Comparison of ENCODE assay signal across 19 mouse cellular contexts in genomic region chr7:72593259-72593658, GRCm38 (mm10).
DNase-seq lines count a peak whose midpoint lies in the region; ATAC-seq and TF ChIP-seq lines count a peak whose summit lies in the region.
"Had no signal": no experiment of that assay in that cellular context is flagged by ENCODE, and none has a peak within 500 bp of the region (broad histone marks: within the 10 kb centered on the region; RNA-seq: fewer than 3 reads in every experiment).

No protein-coding gene starts in this region.

- H3K27ac ChIP-seq in intestine, postnatal 0 days (ENCODE audit: low read depth, low read length), result no peak overlapping the region
- H3K27ac ChIP-seq: embryonic facial prominence, embryonic 13.5 days; hindbrain, embryonic 12.5 days; limb, embryonic 10.5 days had no signal

- no peaks in the 10 kb centered on the region for H3K27me3 ChIP-seq in intestine, postnatal 0 days (replicated peaks; ENCODE audit: control insufficient read depth, insufficient read depth, low read length)
- H3K27me3 ChIP-seq: hindbrain, embryonic 12.5 days; megakaryocyte, embryonic 14.5 days had no signal

- intact Hi-C loops in gastrocnemius, postnatal 36 days (cut with DNase I), result no loop called here

- H3K9ac ChIP-seq in intestine, postnatal 0 days (ENCODE audit: low read depth, low read length), result no peak overlapping the region
- H3K9ac ChIP-seq: embryonic facial prominence, embryonic 13.5 days; hindbrain, embryonic 12.5 days had no signal

- no peak overlapping the region for H3K4me3 ChIP-seq in intestine, postnatal 0 days (ENCODE audit: low read depth, low read length)
- H3K4me3 ChIP-seq: embryonic facial prominence, embryonic 13.5 days; hindbrain, embryonic 12.5 days; limb, embryonic 10.5 days; megakaryocyte, embryonic 14.5 days had no signal

- DNase-seq in adrenal gland, postnatal 10 days, result peak; percentile 19
- DNase-seq in adrenal gland, adult 8-10 months, result no peak
- peak; percentile 4 for DNase-seq in layer of hippocampus, adult 9-11 months
- no peak for DNase-seq in layer of hippocampus, adult 8-10 months (ENCODE audit: low spot score in 2 of 2)
- DNase-seq in right cerebral cortex, postnatal 4 days, result peak; percentile 29
- no peak for DNase-seq in right cerebral cortex, adult 18-20 months
- no peak for DNase-seq in gastrocnemius, postnatal 36 days
- DNase-seq: heart, adult 11 months; kidney, adult 9 months; kidney, postnatal 36 days; lung, adult 2 months; thymus, postnatal 25 days had no signal

- WGBS in intestine, postnatal 0 days, result 68% methylated on average over 1 of the region's 1 CpGs

- no peaks in the 10 kb centered on the region for H3K36me3 ChIP-seq in intestine, postnatal 0 days (ENCODE audit: control insufficient read depth, insufficient read depth)
- H3K36me3 ChIP-seq: embryonic facial prominence, embryonic 13.5 days; hindbrain, embryonic 12.5 days; limb, embryonic 10.5 days had no signal

- ATAC-seq in intestine, postnatal 0 days, result no peak
- ATAC-seq: inflammation-experienced regulatory T-cells, adult 6 months had no signal

- H3K4me2 ChIP-seq in intestine, postnatal 0 days (replicated peaks; ENCODE audit: low read depth), result no peak overlapping the region
- H3K4me2 ChIP-seq: embryonic facial prominence, embryonic 13.5 days; hindbrain, embryonic 12.5 days; liver, embryonic 11.5 days had no signal

- H3K9me3 ChIP-seq in intestine, postnatal 0 days (ENCODE audit: control insufficient read depth), result no peaks in the 10 kb centered on the region
- H3K9me3 ChIP-seq: embryonic facial prominence, embryonic 13.5 days; hindbrain, embryonic 12.5 days; limb, embryonic 10.5 days; megakaryocyte, embryonic 14.5 days had no signal

- TF ChIP-seq CTCF in intestine, postnatal 0 days (IDR thresholded peaks at IDR 0.05; ENCODE audit: low read depth), result no peak

- no peaks in the 10 kb centered on the region for H3K4me1 ChIP-seq in intestine, postnatal 0 days (replicated peaks; ENCODE audit: control insufficient read depth, insufficient read depth, low read length)
- H3K4me1 ChIP-seq: embryonic facial prominence, embryonic 13.5 days; hindbrain, embryonic 12.5 days; limb, embryonic 10.5 days; megakaryocyte, embryonic 14.5 days had no signal

Comparison
In these comparisons a context has a peak if more than half of its experiments do, and no peak if none do; other contexts are left out.
1. DNase-seq: peak in adrenal gland, postnatal 10 days (single experiment), layer of hippocampus, adult 9-11 months (single experiment) and right cerebral cortex, postnatal 4 days (single experiment); none in adrenal gland, adult 8-10 months (single experiment), layer of hippocampus, adult 8-10 months (0 of 2), right cerebral cortex, adult 18-20 months (single experiment) and gastrocnemius, postnatal 36 days (0 of 2).